Mouse (Mus musculus) erythroblast, embryonic 14.5 days (primary cell): Measurements from ENCODE around the gene Pla2g12a. TPM values are rescaled to one million over a fixed set of nuclear protein-coding genes. Genes with fewer than 3 reads are reported as not detected.

Experiments used
- H3K27me3 ChIP-seq: 2 replicates; pipeline ENCODE4 v1.6.1; 2012; ENCODE audit warnings: inconsistent platforms; ENCODE audit not compliant: control insufficient read depth
- H3K36me3 ChIP-seq: 2 replicates; pipeline ENCODE4 v1.6.1; 2012; ENCODE audit warnings: mild to moderate bottlenecking, inconsistent platforms; ENCODE audit not compliant: control insufficient read depth
- H3K4me1 ChIP-seq: 2 replicates; pipeline ENCODE4 v1.6.1; 2012; ENCODE audit warnings: inconsistent platforms; ENCODE audit not compliant: control insufficient read depth
- H3K4me3 ChIP-seq: replicated peaks from 2 replicates; pipeline ENCODE3; 2012; ENCODE audit warnings: moderate library complexity, mild to moderate bottlenecking, inconsistent platforms
- H3K9me3 ChIP-seq: 2 replicates; pipeline ENCODE4 v1.6.1; 2012; ENCODE audit warnings: low read length, inconsistent platforms, mixed read lengths; ENCODE audit not compliant: control insufficient read depth
- GATA1 ChIP-seq: IDR thresholded peaks from 2 replicates; pipeline ENCODE4 v1.6.1; 2012; ENCODE audit warnings: low read length, inconsistent platforms, mixed read lengths
- TAL1 ChIP-seq: IDR thresholded peaks from 3 replicates; pipeline ENCODE4 v1.6.1; 2012; ENCODE audit warnings: low read length, inconsistent platforms, mixed read lengths
- polyA plus RNA-seq: library from polyadenylated mRNA; stranded (reverse); fragments of >175 nt; gene quantifications from 2 replicates; pipeline ENCODE4 v1.2.3, GENCODE M21; 2012

Pla2g12a gene
- polyA plus RNA-seq, 1 experiment: 4.1 TPM

- Histone ChIP-seq H3K9me3 (peaks cover 9% of the 10 kb centered on the region), H3K36me3 (peaks cover 2% of the 10 kb centered on the region; the same call in 1 of the 2 replicates), H3K4me3 (no peak overlapping the region), H3K4me1 (no peaks in the 10 kb centered on the region), H3K27me3 (no peaks in the 10 kb centered on the region)
- TF ChIP-seq GATA1: no peak
- no peak for TF ChIP-seq TAL1
Measured at GRCm38 (mm10) chr3:129862592-129862991, 15.8 kb upstream of the Pla2g12a start.

GRCm38 (mm10) chr3:129863698-129864097 lies 14.7 kb upstream of the Pla2g12a start:
- Histone ChIP-seq H3K9me3 (peaks cover 7% of the 10 kb centered on the region), H3K36me3 (no peaks in the 10 kb centered on the region; the same call in 1 of the 2 replicates), H3K27me3 (no peaks in the 10 kb centered on the region), H3K4me3 (no peak overlapping the region), H3K4me1 (no peaks in the 10 kb centered on the region)
- TF ChIP-seq TAL1: no peak
- no peak for TF ChIP-seq GATA1

- Histone ChIP-seq H3K27me3 (no peaks in the 10 kb centered on the region), H3K36me3 (no peaks in the 10 kb centered on the region; the same call in 1 of the 2 replicates), H3K4me1 (peaks cover 45% of the 10 kb centered on the region), H3K9me3 (no peaks in the 10 kb centered on the region), H3K4me3 (no peak overlapping the region)
- TF ChIP-seq GATA1 (no peak), TAL1 (no peak)
Measured at GRCm38 (mm10) chr3:129877327-129877726, 1.1 kb upstream of the Pla2g12a start.

- Histone ChIP-seq H3K27me3 (no peaks in the 10 kb centered on the region), H3K4me3 (peak overlapping the region; percentile 86), H3K36me3 (peaks cover 3% of the 10 kb centered on the region), H3K4me1 (peaks cover 61% of the 10 kb centered on the region), H3K9me3 (no peaks in the 10 kb centered on the region)
- TF ChIP-seq TAL1 (no peak), GATA1 (no peak)
Measured at GRCm38 (mm10) chr3:129879131-129879757, 838 bp downstream of the Pla2g12a start.

GRCm38 (mm10) chr3:129879913-129880312 lies 1.5 kb downstream of the Pla2g12a start:
- Histone ChIP-seq H3K4me3 (peak overlapping the region; percentile 86), H3K27me3 (no peaks in the 10 kb centered on the region), H3K9me3 (no peaks in the 10 kb centered on the region), H3K36me3 (peaks cover 3% of the 10 kb centered on the region), H3K4me1 (peaks cover 67% of the 10 kb centered on the region)
- TF ChIP-seq TAL1: no peak
- no peak for TF ChIP-seq GATA1

- no peaks in the 10 kb centered on the region for H3K9me3 ChIP-seq
- TF ChIP-seq TAL1: no peak
- peak; percentile 53; the same call in 1 of the 2 replicates for TF ChIP-seq GATA1
- H3K36me3 ChIP-seq: peaks cover 5% of the 10 kb centered on the region
- no peaks in the 10 kb centered on the region for H3K27me3 ChIP-seq
- peak overlapping the region; percentile 67 for H3K4me3 ChIP-seq
- H3K4me1 ChIP-seq: peaks cover 79% of the 10 kb centered on the region
Measured at GRCm38 (mm10) chr3:129880925-129881593, 2.7 kb downstream of the Pla2g12a start.

- H3K36me3 ChIP-seq: peaks cover 37% of the 10 kb centered on the region
Measured at GRCm38 (mm10) chr3:129885577-129885976, 7.2 kb downstream of the Pla2g12a start.

GRCm38 (mm10) chr3:129886430-129886829 lies 8.0 kb downstream of the Pla2g12a start:
- Histone ChIP-seq H3K4me1 (peaks cover 61% of the 10 kb centered on the region), H3K36me3 (peaks cover 45% of the 10 kb centered on the region), H3K4me3 (no peak overlapping the region), H3K9me3 (no peaks in the 10 kb centered on the region), H3K27me3 (no peaks in the 10 kb centered on the region)
- no peak for TF ChIP-seq GATA1
- no peak for TF ChIP-seq TAL1

More at GRCm38 (mm10) chr3:129885577-129885976, 7.2 kb downstream of the Pla2g12a start:
- peaks cover 69% of the 10 kb centered on the region for H3K4me1 ChIP-seq
- TF ChIP-seq TAL1: no peak
- TF ChIP-seq GATA1: no peak
- H3K4me3 ChIP-seq: peak overlapping the region; percentile 42
- H3K9me3 ChIP-seq: no peaks in the 10 kb centered on the region
- no peaks in the 10 kb centered on the region for H3K27me3 ChIP-seq

GRCm38 (mm10) chr3:129887779-129888517 lies 9.5 kb downstream of the Pla2g12a start:
- H3K9me3 ChIP-seq: no peaks in the 10 kb centered on the region
- H3K4me3 ChIP-seq: no peak overlapping the region
- H3K36me3 ChIP-seq: peaks cover 57% of the 10 kb centered on the region
- TF ChIP-seq GATA1 (no peak), TAL1 (no peak)
- no peaks in the 10 kb centered on the region for H3K27me3 ChIP-seq
- peaks cover 51% of the 10 kb centered on the region for H3K4me1 ChIP-seq
